Mouse (Mus musculus): Measurements from ENCODE around the gene Lrrc56. TPM values are rescaled to one million over a fixed set of nuclear protein-coding genes. Genes with fewer than 3 reads are reported as not detected.

The Lrrc56 gene
- polyA plus RNA-seq, 1 experiment from 2014 or later, result 4.1 TPM

GRCm38 (mm10) chr7:141188194-141188593 lies 5.8 kb upstream of the Lrrc56 start:
- H3K4me1 ChIP-seq (ENCODE audit: control insufficient read depth, insufficient read depth, low read length), result peaks cover 10% of the 10 kb centered on the region
- no peaks in the 10 kb centered on the region for H3K27me3 ChIP-seq (ENCODE audit: control insufficient read depth, insufficient read depth, low read length)
- no peak for ATAC-seq (replicated peaks; ENCODE audit: extremely low read depth, insufficient read depth, low FRiP score)
- H3K36me3 ChIP-seq (ENCODE audit: control insufficient read depth, insufficient read depth), result peaks cover 34% of the 10 kb centered on the region
- H3K9ac ChIP-seq (ENCODE audit: low read length), result no peak overlapping the region
- 57% methylated on average over 3 of the region's 3 CpGs for whole genome bisulfite sequencing
- H3K4me3 ChIP-seq (ENCODE audit: low read length), result no peak overlapping the region
- no peak overlapping the region for H3K27ac ChIP-seq (ENCODE audit: low read length)
- no peaks in the 10 kb centered on the region for H3K9me3 ChIP-seq (replicated peaks; ENCODE audit: control insufficient read depth, low read length)
- no peak overlapping the region for H3K4me2 ChIP-seq (ENCODE audit: low read depth, low read length)

GRCm38 (mm10) chr7:141188733-141189132 lies 5.2 kb upstream of the Lrrc56 start:
- Histone ChIP-seq H3K9ac (ENCODE audit: low read length) (no peak overlapping the region), H3K27me3 (ENCODE audit: control insufficient read depth, insufficient read depth, low read length) (no peaks in the 10 kb centered on the region), H3K27ac (ENCODE audit: low read length) (no peak overlapping the region), H3K4me2 (ENCODE audit: low read depth, low read length) (no peak overlapping the region), H3K4me3 (ENCODE audit: low read length) (no peak overlapping the region), H3K9me3 (replicated peaks; ENCODE audit: control insufficient read depth, low read length) (no peaks in the 10 kb centered on the region), H3K36me3 (ENCODE audit: control insufficient read depth, insufficient read depth) (peaks cover 34% of the 10 kb centered on the region), H3K4me1 (ENCODE audit: control insufficient read depth, insufficient read depth, low read length) (peaks cover 10% of the 10 kb centered on the region)
- ATAC-seq (replicated peaks; ENCODE audit: extremely low read depth, insufficient read depth, low FRiP score), result no peak
- 83% methylated on average over 3 of the region's 3 CpGs for WGBS

GRCm38 (mm10) chr7:141190220-141190619 lies 3.7 kb upstream of the Lrrc56 start:
- Histone ChIP-seq H3K4me2 (ENCODE audit: low read depth, low read length) (no peak overlapping the region), H3K36me3 (ENCODE audit: control insufficient read depth, insufficient read depth) (peaks cover 34% of the 10 kb centered on the region), H3K9me3 (replicated peaks; ENCODE audit: control insufficient read depth, low read length) (no peaks in the 10 kb centered on the region), H3K4me3 (ENCODE audit: low read length) (no peak overlapping the region), H3K4me1 (ENCODE audit: control insufficient read depth, insufficient read depth, low read length) (peaks cover 16% of the 10 kb centered on the region), H3K27me3 (ENCODE audit: control insufficient read depth, insufficient read depth, low read length) (no peaks in the 10 kb centered on the region), H3K27ac (ENCODE audit: low read length) (no peak overlapping the region), H3K9ac (ENCODE audit: low read length) (no peak overlapping the region)
- WGBS, result 86% methylated on average over 3 of the region's 3 CpGs
- no peak for ATAC-seq (replicated peaks; ENCODE audit: extremely low read depth, insufficient read depth, low FRiP score)

- Histone ChIP-seq H3K4me1 (ENCODE audit: control insufficient read depth, insufficient read depth, low read length) (peaks cover 16% of the 10 kb centered on the region), H3K27me3 (ENCODE audit: control insufficient read depth, insufficient read depth, low read length) (no peaks in the 10 kb centered on the region), H3K9me3 (replicated peaks; ENCODE audit: control insufficient read depth, low read length) (no peaks in the 10 kb centered on the region), H3K36me3 (ENCODE audit: control insufficient read depth, insufficient read depth) (peaks cover 34% of the 10 kb centered on the region), H3K4me2 (ENCODE audit: low read depth, low read length) (no peak overlapping the region), H3K4me3 (ENCODE audit: low read length) (no peak overlapping the region), H3K9ac (ENCODE audit: low read length) (no peak overlapping the region), H3K27ac (ENCODE audit: low read length) (no peak overlapping the region)
- no peak for ATAC-seq (replicated peaks; ENCODE audit: extremely low read depth, insufficient read depth, low FRiP score)
- 80% methylated on average over 14 of the region's 14 CpGs for WGBS
These were observed 2.9 kb upstream of the Lrrc56 start for GRCm38 (mm10) chr7:141191036-141191435.

- Histone ChIP-seq H3K4me1 (ENCODE audit: control insufficient read depth, insufficient read depth, low read length) (peaks cover 16% of the 10 kb centered on the region), H3K4me3 (ENCODE audit: low read length) (no peak overlapping the region; the same call in 1 of the 2 replicates), H3K4me2 (ENCODE audit: low read depth, low read length) (peak overlapping the region; percentile 78; the same call in 1 of the 2 replicates), H3K27ac (ENCODE audit: low read length) (no peak overlapping the region), H3K9ac (ENCODE audit: low read length) (no peak overlapping the region), H3K27me3 (ENCODE audit: control insufficient read depth, insufficient read depth, low read length) (no peaks in the 10 kb centered on the region), H3K9me3 (replicated peaks; ENCODE audit: control insufficient read depth, low read length) (no peaks in the 10 kb centered on the region), H3K36me3 (ENCODE audit: control insufficient read depth, insufficient read depth) (peaks cover 34% of the 10 kb centered on the region)
- WGBS, result 89% methylated on average over 24 of the region's 24 CpGs
- ATAC-seq (replicated peaks; ENCODE audit: extremely low read depth, insufficient read depth, low FRiP score), result no peak
These were observed 1.9 kb upstream of the Lrrc56 start for GRCm38 (mm10) chr7:141191796-141192685.

GRCm38 (mm10) chr7:141192776-141193347 lies 1.1 kb upstream of the Lrrc56 start:
- peak overlapping the region; percentile 68 for H3K27ac ChIP-seq (ENCODE audit: low read length)
- H3K9ac ChIP-seq (ENCODE audit: low read length), result peak overlapping the region; percentile 77
- H3K4me2 ChIP-seq (ENCODE audit: low read depth, low read length), result peak overlapping the region; percentile 78
- H3K9me3 ChIP-seq (replicated peaks; ENCODE audit: control insufficient read depth, low read length), result no peaks in the 10 kb centered on the region
- H3K27me3 ChIP-seq (ENCODE audit: control insufficient read depth, insufficient read depth, low read length), result no peaks in the 10 kb centered on the region
- H3K4me3 ChIP-seq (ENCODE audit: low read length), result peak overlapping the region; percentile 58
- peaks cover 34% of the 10 kb centered on the region for H3K36me3 ChIP-seq (ENCODE audit: control insufficient read depth, insufficient read depth)
- WGBS, result 28% methylated on average over 12 of the region's 12 CpGs
- peaks cover 16% of the 10 kb centered on the region for H3K4me1 ChIP-seq (ENCODE audit: control insufficient read depth, insufficient read depth, low read length)
- no peak for ATAC-seq (replicated peaks; ENCODE audit: extremely low read depth, insufficient read depth, low FRiP score)

- WGBS, result under 1% methylated on average over 38 of the region's 43 CpGs
- H3K4me1 ChIP-seq (ENCODE audit: control insufficient read depth, insufficient read depth, low read length), result peaks cover 16% of the 10 kb centered on the region
- H3K36me3 ChIP-seq (ENCODE audit: control insufficient read depth, insufficient read depth), result peaks cover 34% of the 10 kb centered on the region
- H3K27me3 ChIP-seq (ENCODE audit: control insufficient read depth, insufficient read depth, low read length), result no peaks in the 10 kb centered on the region
- H3K9ac ChIP-seq (ENCODE audit: low read length), result peak overlapping the region; percentile 77
- H3K4me2 ChIP-seq (ENCODE audit: low read depth, low read length), result peak overlapping the region; percentile 78
- H3K4me3 ChIP-seq (ENCODE audit: low read length), result peak overlapping the region; percentile 58
- H3K9me3 ChIP-seq (replicated peaks; ENCODE audit: control insufficient read depth, low read length), result no peaks in the 10 kb centered on the region
- peak; percentile 38 for ATAC-seq (replicated peaks; ENCODE audit: extremely low read depth, insufficient read depth, low FRiP score)
- peak overlapping the region; percentile 68 for H3K27ac ChIP-seq (ENCODE audit: low read length)
These were observed 555 bp upstream of the Lrrc56 start for GRCm38 (mm10) chr7:141193348-141193856.

- peak overlapping the region; percentile 58 for H3K4me3 ChIP-seq (ENCODE audit: low read length)
- no peaks in the 10 kb centered on the region for H3K9me3 ChIP-seq (replicated peaks; ENCODE audit: control insufficient read depth, low read length)
- under 1% methylated on average over 23 of the region's 23 CpGs for WGBS
- peak overlapping the region; percentile 89 for H3K27ac ChIP-seq (ENCODE audit: low read length)
- peak overlapping the region; percentile 73 for H3K9ac ChIP-seq (ENCODE audit: low read length)
- no peaks in the 10 kb centered on the region for H3K27me3 ChIP-seq (ENCODE audit: control insufficient read depth, insufficient read depth, low read length)
- no peak for ATAC-seq (replicated peaks; ENCODE audit: extremely low read depth, insufficient read depth, low FRiP score)
- peaks cover 16% of the 10 kb centered on the region for H3K4me1 ChIP-seq (ENCODE audit: control insufficient read depth, insufficient read depth, low read length)
- H3K36me3 ChIP-seq (ENCODE audit: control insufficient read depth, insufficient read depth), result peaks cover 27% of the 10 kb centered on the region
- peak overlapping the region; percentile 99 for H3K4me2 ChIP-seq (ENCODE audit: low read depth, low read length)
These were observed 452 bp downstream of the Lrrc56 start for GRCm38 (mm10) chr7:141194409-141194808.

GRCm38 (mm10) chr7:141194830-141195229 lies 873 bp downstream of the Lrrc56 start:
- H3K4me1 ChIP-seq (ENCODE audit: control insufficient read depth, insufficient read depth, low read length), result peaks cover 16% of the 10 kb centered on the region
- peak overlapping the region; percentile 58 for H3K4me3 ChIP-seq (ENCODE audit: low read length)
- H3K4me2 ChIP-seq (ENCODE audit: low read depth, low read length), result peak overlapping the region; percentile 99
- no peaks in the 10 kb centered on the region for H3K9me3 ChIP-seq (replicated peaks; ENCODE audit: control insufficient read depth, low read length)
- H3K36me3 ChIP-seq (ENCODE audit: control insufficient read depth, insufficient read depth), result peaks cover 23% of the 10 kb centered on the region
- H3K9ac ChIP-seq (ENCODE audit: low read length), result peak overlapping the region; percentile 73
- WGBS, result under 1% methylated on average over 28 of the region's 28 CpGs
- 0 out of 2 replicates have a peak, but pooled peaks have one; percentile 16 for ATAC-seq (replicated peaks; ENCODE audit: extremely low read depth, insufficient read depth, low FRiP score)
- H3K27ac ChIP-seq (ENCODE audit: low read length), result peak overlapping the region; percentile 89
- no peaks in the 10 kb centered on the region for H3K27me3 ChIP-seq (ENCODE audit: control insufficient read depth, insufficient read depth, low read length)

Data from heart, embryonic 16.5 days (tissue).